Mouse (Mus musculus) thymus, postnatal 0 days (tissue): ENCODE data around the gene Ccnj. TPM values are rescaled to one million over a fixed set of nuclear protein-coding genes. Genes with fewer than 3 reads are reported as not detected.

ENCODE experiments used
- DNase-seq: peaks from one replicate; pipeline ENCODE4 v3.0.0-alpha.2; 2015; ENCODE audit warnings: low spot score
- polyA plus RNA-seq: library from polyadenylated mRNA; unstranded; fragments of >200 nt; fragmentation: Nextera tagmentation; extraction: Ambion mirVana; gene quantifications from 2 replicates; pipeline ENCODE4 v1.2.1, GENCODE M21; 2015

The Ccnj gene
- polyA plus RNA-seq: 7.6 and 8.7 TPM in 2 replicates

- DNase-seq: peak; percentile 91
Observed at GRCm38 (mm10) chr19:40830703-40831415, at the start of gene Ccnj. Gene Ccnj (plus strand): TSS chr19:40831279.

- DNase-seq: no peak
Observed at GRCm38 (mm10) chr19:40788004-40788714, 42.9 kb upstream of the Ccnj start.

DNA sequence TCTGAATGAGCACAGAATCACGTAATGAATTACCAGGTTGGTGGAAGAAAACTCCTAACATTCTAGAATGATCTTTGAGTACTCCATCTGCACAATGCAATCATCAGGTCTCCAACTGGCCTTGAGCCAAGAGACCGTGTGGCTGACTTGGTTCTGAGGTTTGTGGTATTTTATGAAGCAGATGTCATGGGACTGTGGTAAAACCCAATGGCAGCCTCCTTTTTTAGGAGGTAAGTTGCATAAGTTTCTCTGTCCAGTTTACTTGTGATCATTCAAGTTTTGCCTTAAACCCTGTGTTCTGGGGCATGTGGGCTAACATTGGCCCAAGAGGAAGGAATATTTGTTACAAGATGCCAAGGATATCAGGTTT is 42.4 kb upstream of the Ccnj start:
- DNase-seq: peak; percentile 7

DNA sequence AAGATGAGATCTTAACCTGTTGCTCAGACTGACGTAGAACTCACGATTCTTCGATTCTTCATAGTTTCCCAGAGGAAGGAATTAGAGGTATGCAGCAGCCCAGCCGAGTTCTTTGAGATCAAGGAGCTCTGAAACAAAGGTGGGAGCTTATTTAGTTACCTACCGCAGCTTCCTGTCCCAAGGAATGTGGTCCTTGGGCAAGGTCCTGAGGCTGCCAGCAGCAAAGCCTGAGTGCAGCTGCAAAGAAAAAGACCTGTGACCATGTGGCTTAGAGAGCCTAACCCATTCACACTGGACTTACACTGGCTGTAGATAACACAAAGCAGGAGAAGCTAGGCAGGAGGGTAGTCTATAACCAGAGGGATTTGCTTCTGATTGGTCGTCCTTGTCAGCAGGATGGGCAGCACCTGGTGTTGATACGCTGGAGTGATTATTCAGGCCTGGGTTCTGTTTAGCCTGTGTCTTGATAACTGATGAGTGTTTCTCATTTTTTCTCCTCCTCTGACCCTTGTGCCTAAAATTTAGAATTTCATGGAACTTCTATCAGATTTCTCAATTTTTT is 25.8 kb upstream of the Ccnj start:
- no peak for DNase-seq

GRCm38 (mm10) chr19:40809858-40810257 is 21.2 kb upstream of the Ccnj start:
- DNase-seq: peak; percentile 77

- no peak for DNase-seq
Observed at GRCm38 (mm10) chr19:40811840-40812239, 19.2 kb upstream of the Ccnj start.

- no peak for DNase-seq
Observed at GRCm38 (mm10) chr19:40812778-40813177, 18.3 kb upstream of the Ccnj start.

DNA sequence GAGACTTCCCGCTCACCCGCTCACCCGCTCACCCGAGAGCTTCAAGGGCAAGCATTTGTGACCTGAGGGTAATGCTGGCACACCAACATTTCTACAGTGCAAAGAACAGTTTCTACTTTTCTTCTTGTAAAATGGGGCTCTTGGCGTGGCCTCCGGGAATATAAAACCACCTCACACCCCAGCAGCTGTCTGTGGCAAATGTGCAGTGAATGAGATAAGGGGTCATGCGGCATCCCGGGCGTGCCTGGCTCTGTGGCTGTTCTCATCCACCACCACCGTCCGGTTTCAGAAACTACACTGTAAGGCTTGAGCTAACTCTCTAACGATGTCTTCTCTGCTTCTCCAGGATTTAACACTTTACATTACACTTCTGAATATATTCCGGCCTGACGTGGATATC is 17.7 kb upstream of the Ccnj start:
- DNase-seq: peak; percentile 17

DNA sequence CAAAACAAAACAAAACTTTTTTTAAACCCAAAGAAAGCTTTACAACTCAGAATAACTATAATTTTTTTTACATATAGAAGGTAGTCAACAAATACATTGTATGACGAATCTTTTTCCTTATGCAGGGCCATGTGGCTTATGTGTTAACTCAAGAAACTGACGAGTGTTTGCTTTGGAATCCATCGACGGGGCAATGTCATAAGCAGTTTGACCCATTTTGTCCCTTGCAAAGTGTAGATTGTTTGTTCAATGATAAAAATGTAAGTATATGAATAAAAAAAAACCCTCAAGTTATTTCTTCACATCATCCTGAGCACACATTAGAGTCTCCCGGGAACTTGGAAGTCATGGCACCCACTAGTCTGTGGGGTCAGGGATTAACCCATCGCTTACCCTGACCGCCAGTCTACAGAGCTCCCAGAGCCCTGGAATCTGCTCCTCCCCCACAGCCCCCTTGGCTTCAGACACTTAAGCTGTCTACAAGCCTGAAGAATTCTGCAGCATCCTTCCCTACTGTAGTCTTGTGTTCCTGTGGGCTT is 15.4 kb upstream of the Ccnj start:
- DNase-seq: no peak

DNA sequence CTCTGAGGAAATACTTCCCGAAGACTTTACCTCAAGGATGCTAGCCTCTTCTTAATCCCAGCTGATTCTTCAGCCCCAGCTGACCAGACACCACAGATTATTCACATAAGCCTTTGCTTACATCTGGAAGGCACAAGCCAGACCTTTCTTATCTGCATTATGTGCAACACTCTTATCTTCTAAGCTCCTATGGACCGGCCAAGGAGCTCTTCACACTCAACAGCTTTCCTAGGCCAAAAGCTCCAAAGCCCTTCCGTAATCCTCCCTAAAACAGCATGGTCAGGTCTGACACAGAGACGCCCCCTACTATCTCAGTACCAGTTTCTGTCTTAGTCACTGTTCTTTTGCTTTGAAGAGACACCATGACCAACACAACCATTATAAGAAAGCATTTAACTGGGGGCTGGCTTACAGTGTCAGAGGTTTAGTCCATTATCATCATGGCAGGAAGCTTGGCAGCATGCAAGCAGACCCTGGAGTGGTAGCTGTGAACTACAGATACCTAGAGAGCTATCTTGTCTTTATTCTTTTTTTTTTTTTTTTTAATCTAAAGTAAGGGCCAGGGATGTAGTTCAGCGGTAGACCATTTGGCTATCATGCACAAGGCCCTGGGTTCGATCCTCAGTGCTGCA is 13.1 kb upstream of the Ccnj start:
- no peak for DNase-seq

DNA sequence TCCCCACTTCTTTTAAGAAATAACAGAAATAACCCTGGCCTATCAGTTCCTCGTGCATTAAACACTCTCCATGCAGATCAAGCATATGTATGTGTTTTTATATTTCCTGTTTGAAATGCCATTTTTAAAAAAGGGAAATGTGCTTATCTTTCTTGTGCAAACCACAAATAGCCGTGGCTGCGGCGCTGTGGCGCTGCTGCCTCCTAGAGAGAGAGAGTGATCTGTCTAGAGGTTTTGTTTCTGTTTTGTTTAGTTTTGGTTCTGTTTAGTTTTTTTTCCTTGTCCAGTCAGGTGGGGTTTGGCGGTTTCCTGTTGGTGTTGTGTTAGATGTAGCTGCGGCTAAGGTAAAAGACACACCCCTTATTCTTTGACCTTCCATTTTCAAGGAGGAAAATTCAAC is 12.3 kb upstream of the Ccnj start:
- peak; percentile 47 for DNase-seq

DNA sequence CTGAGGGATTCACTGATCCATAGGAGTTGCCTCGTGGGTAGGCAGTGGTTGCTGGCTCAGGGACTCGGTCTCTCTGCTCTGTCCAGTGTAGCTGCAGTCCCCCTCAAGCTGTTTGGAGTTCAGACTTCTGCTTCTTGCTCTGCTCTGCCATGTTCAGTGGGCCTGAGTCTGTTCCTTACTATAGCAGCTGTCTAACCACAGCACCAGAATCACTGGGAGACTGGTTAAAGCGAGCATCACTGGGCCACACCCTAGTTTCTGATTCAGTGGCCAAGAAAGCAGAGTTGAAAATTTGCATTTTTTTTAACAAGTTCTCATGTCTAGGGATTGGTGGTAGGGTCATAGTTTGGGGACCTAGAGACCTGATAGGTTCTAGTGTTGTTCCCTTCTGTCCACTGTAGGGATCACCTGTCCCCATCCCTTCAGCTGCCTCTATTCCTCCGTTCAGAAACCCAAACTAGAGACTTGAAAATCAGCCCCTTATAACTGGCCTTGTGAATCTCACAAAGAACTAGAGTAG is 9.7 kb upstream of the Ccnj start:
- no peak for DNase-seq

- no peak for DNase-seq
Observed at GRCm38 (mm10) chr19:40825636-40826035, 5.4 kb upstream of the Ccnj start.

- DNase-seq: no peak
Observed at GRCm38 (mm10) chr19:40826735-40827134, 4.3 kb upstream of the Ccnj start.

DNA sequence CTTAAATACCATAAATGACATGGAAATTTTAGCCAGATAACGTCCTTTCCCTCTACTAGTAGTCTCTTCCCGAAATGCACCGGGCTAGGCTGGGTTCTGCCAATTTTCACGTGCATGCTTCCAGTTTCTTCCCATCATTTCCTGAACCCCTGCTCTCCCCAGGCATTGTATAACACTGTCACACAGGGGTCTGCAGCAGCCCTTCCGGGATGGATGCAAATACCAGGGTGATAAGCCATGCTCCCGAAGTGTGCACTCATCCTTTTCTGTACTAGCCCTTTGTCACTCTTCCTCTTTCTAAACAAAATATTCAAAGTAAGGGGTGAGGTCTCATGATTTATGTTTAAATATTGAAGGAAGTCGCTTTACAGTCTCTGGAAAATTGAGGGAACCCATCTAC is 881 bp upstream of the Ccnj start:
- no peak for DNase-seq

- DNase-seq: peak; percentile 45
Observed at GRCm38 (mm10) chr19:40831416-40832201, 530 bp downstream of the Ccnj start.

GRCm38 (mm10) chr19:40832361-40832760 is 1.3 kb downstream of the Ccnj start:
- peak; percentile 9 for DNase-seq

DNA sequence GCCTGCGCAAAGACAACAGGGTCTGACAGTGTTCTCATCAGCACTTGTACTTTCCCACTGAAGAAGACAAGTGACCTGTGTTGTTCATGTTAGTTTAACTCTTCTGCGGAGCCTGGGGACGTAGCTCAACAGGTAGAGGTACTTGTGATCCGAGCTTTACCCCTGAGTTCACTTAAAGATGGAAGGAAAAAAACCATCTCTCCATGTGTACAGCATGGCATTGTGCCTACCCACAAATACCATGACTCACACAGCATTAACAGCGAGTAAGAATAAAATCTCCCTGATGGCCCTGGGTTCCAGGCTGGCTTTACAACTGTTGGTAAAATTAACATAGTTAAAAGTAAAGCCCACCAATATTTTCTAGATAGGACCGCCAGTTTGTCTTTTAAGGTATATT is 3.4 kb downstream of the Ccnj start:
- DNase-seq: no peak

DNA sequence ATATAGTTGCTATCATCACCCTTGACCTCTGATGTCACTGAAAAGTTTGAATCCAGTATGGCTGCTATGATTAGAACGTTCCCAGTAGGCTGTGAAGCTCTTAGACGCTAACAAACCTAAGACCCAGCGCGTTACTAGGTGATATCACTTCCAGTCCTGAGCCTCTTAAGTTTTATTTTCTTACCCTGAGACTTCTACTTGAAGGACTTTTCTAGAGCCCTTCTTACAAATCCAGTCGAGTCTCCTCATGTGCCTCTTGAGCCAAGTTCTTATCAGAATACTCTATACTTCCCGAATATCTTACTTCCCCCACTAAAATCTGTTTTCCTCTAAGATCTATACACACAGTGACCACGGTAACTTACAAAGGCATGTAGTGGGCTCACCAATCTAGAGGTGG is 7.1 kb downstream of the Ccnj start:
- no peak for DNase-seq

DNA sequence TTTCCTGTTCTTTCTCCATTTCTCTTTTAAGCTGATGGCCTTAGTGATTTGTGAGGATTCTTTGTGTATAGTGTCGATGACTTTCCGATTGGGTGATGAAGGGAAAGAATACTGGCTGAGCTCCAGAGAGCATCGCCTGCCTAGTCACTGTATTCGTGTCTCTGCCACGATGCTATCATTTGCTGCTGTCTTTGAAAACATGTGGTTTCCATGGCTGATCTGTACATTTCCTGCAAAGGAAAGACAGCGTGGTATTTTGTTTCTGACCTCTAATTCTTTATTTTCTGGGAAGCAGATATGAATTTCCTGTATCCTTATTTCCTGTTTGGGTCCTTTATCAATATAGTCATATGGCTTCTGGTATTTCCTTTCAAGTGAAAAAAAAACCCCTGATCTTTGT is 9.2 kb downstream of the Ccnj start:
- no peak for DNase-seq

DNA sequence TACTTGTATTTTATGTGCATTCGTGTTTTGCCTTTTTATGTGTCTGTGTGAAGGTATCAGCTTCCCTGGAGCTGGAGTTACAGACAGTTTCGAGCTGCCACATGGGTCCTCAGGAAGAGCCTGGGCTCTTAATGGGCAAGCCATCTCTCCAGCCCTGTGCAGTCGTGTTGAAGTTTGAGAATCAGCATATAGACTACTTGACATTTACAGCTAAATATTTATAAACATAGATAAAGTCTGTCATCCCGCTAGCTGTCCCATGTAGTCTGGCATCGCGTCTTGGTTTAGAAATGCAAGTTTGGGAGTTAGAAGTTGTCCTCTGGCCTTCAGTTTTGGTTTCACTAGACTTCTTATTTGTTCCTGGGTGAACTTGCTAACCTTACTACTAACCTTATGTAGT is 10.0 kb downstream of the Ccnj start:
- DNase-seq: no peak
